Mouse (Mus musculus) liver, embryonic 14.5 days (tissue): ENCODE results near the gene Zfp553.

ENCODE experiments used
- CTCF ChIP-seq: IDR thresholded peaks from 2 replicates; pipeline ENCODE4 v1.5.1; 2016; ENCODE audit warnings: antibody characterized with exemption, low read depth, control low read depth
- EP300 ChIP-seq: IDR thresholded peaks from 2 replicates; pipeline ENCODE4 v1.6.1; 2016; ENCODE audit warnings: antibody characterized with exemption, low read depth

- TF ChIP-seq CTCF (no peak), EP300 (no peak)
These were observed 10.6 kb downstream of the Zfp553 start for GRCm38 (mm10) chr7:127243361-127243867.
